Mouse (Mus musculus): ENCODE results near the gene Parp16. TPM values are rescaled to one million over a fixed set of nuclear protein-coding genes. Genes with fewer than 3 reads are reported as not detected.

The Parp16 gene
- polyA plus RNA-seq (2012; rRNA removed), result 8.4 and 9.3 TPM in 2 replicates

GRCm38 (mm10) chr9:65195053-65195452, at the start of gene Parp16:
Parp16 (plus strand) TSS chr9:65195353.
- H3K4me1 ChIP-seq (ENCODE audit: control insufficient read depth, insufficient read depth, low read length), result peaks cover 17% of the 10 kb centered on the region
- no peak for DNase-seq
- TF ChIP-seq POLR2A (IDR thresholded peaks at IDR 0.05; ENCODE audit: borderline replicate concordance, extremely low read depth, low read depth, low read length), result no peak
- no peak for TF ChIP-seq CTCF (IDR thresholded peaks at IDR 0.05; ENCODE audit: insufficient read depth, low read length)
- peak within 1 kb of the TSS; percentile 29 for H3K4me3 ChIP-seq (replicated peaks; ENCODE audit: extremely low read depth, low read depth, low read length)
- WGBS, result 63% methylated on average over 4 of the region's 4 CpGs

- TF ChIP-seq CTCF (IDR thresholded peaks at IDR 0.05; ENCODE audit: insufficient read depth, low read length), result no peak
- no peak for DNase-seq
- Histone ChIP-seq H3K4me3 (replicated peaks; ENCODE audit: extremely low read depth, low read depth, low read length) (no peak overlapping the region), H3K4me1 (ENCODE audit: control insufficient read depth, insufficient read depth, low read length) (peaks cover 6% of the 10 kb centered on the region)
- 91% methylated on average over 5 of the region's 5 CpGs for WGBS
Measured at GRCm38 (mm10) chr9:65146001-65146400, 49.2 kb upstream of the Parp16 start.

- no peak for TF ChIP-seq POLR2A (IDR thresholded peaks at IDR 0.05; ENCODE audit: borderline replicate concordance, extremely low read depth, low read depth, low read length)
- no peak for TF ChIP-seq CTCF (IDR thresholded peaks at IDR 0.05; ENCODE audit: insufficient read depth, low read length)
Measured at GRCm38 (mm10) chr9:65148507-65148906, 46.6 kb upstream of the Parp16 start.

GRCm38 (mm10) chr9:65152711-65153330, 42.3 kb upstream of the Parp16 start:
- 75% methylated on average over 6 of the region's 6 CpGs for WGBS
- TF ChIP-seq POLR2A (IDR thresholded peaks at IDR 0.05; ENCODE audit: borderline replicate concordance, extremely low read depth, low read depth, low read length), result no peak
- TF ChIP-seq CTCF (IDR thresholded peaks at IDR 0.05; ENCODE audit: insufficient read depth, low read length), result no peak
- H3K4me3 ChIP-seq (replicated peaks; ENCODE audit: extremely low read depth, low read depth, low read length), result no peak overlapping the region
- DNase-seq, result no peak
- H3K4me1 ChIP-seq (ENCODE audit: control insufficient read depth, insufficient read depth, low read length), result no peaks in the 10 kb centered on the region

More at GRCm38 (mm10) chr9:65148507-65148906, 46.6 kb upstream of the Parp16 start:
- no peak for DNase-seq
- no peak overlapping the region for H3K4me3 ChIP-seq (replicated peaks; ENCODE audit: extremely low read depth, low read depth, low read length)
- H3K4me1 ChIP-seq (ENCODE audit: control insufficient read depth, insufficient read depth, low read length), result no peaks in the 10 kb centered on the region
- 85% methylated on average over 7 of the region's 7 CpGs for WGBS

GRCm38 (mm10) chr9:65153331-65153711, 41.8 kb upstream of the Parp16 start:
- no peak overlapping the region for H3K4me3 ChIP-seq (replicated peaks; ENCODE audit: extremely low read depth, low read depth, low read length)
- 46% methylated on average over 5 of the region's 5 CpGs for WGBS
- H3K4me1 ChIP-seq (ENCODE audit: control insufficient read depth, insufficient read depth, low read length), result no peaks in the 10 kb centered on the region
- DNase-seq, result no peak
- no peak for TF ChIP-seq CTCF (IDR thresholded peaks at IDR 0.05; ENCODE audit: insufficient read depth, low read length)
- TF ChIP-seq POLR2A (IDR thresholded peaks at IDR 0.05; ENCODE audit: borderline replicate concordance, extremely low read depth, low read depth, low read length), result no peak

GRCm38 (mm10) chr9:65154692-65155455, 40.3 kb upstream of the Parp16 start:
- WGBS, result 69% methylated on average over 9 of the region's 9 CpGs
- TF ChIP-seq POLR2A (IDR thresholded peaks at IDR 0.05; ENCODE audit: borderline replicate concordance, extremely low read depth, low read depth, low read length) (no peak), CTCF (IDR thresholded peaks at IDR 0.05; ENCODE audit: insufficient read depth, low read length) (no peak)
- DNase-seq, result no peak

GRCm38 (mm10) chr9:65156604-65157003, 38.5 kb upstream of the Parp16 start:
- DNase-seq, result no peak
- Histone ChIP-seq H3K4me1 (ENCODE audit: control insufficient read depth, insufficient read depth, low read length) (no peaks in the 10 kb centered on the region), H3K4me3 (replicated peaks; ENCODE audit: extremely low read depth, low read depth, low read length) (no peak overlapping the region)
- WGBS, result 19% methylated on average over 8 of the region's 8 CpGs
- TF ChIP-seq POLR2A (IDR thresholded peaks at IDR 0.05; ENCODE audit: borderline replicate concordance, extremely low read depth, low read depth, low read length) (no peak), CTCF (IDR thresholded peaks at IDR 0.05; ENCODE audit: insufficient read depth, low read length) (no peak)

More at GRCm38 (mm10) chr9:65154692-65155455, 40.3 kb upstream of the Parp16 start:
- Histone ChIP-seq H3K4me3 (replicated peaks; ENCODE audit: extremely low read depth, low read depth, low read length) (no peak overlapping the region), H3K4me1 (ENCODE audit: control insufficient read depth, insufficient read depth, low read length) (no peaks in the 10 kb centered on the region)

- WGBS, result 73% methylated on average over 6 of the region's 6 CpGs
Measured at GRCm38 (mm10) chr9:65157631-65158030, 37.5 kb upstream of the Parp16 start.

GRCm38 (mm10) chr9:65161188-65161587, 34.0 kb upstream of the Parp16 start:
- Histone ChIP-seq H3K4me1 (ENCODE audit: control insufficient read depth, insufficient read depth, low read length) (0 out of 2 replicates have a peak, but pooled peaks cover 4% of the 10 kb centered on the region), H3K4me3 (replicated peaks; ENCODE audit: extremely low read depth, low read depth, low read length) (no peak overlapping the region)
- TF ChIP-seq CTCF (IDR thresholded peaks at IDR 0.05; ENCODE audit: insufficient read depth, low read length) (no peak), POLR2A (IDR thresholded peaks at IDR 0.05; ENCODE audit: borderline replicate concordance, extremely low read depth, low read depth, low read length) (no peak)
- no peak for DNase-seq
- 82% methylated on average over 4 of the region's 4 CpGs for WGBS

More at GRCm38 (mm10) chr9:65157631-65158030, 37.5 kb upstream of the Parp16 start:
- Histone ChIP-seq H3K4me3 (replicated peaks; ENCODE audit: extremely low read depth, low read depth, low read length) (no peak overlapping the region), H3K4me1 (ENCODE audit: control insufficient read depth, insufficient read depth, low read length) (0 out of 2 replicates have a peak, but pooled peaks cover 2% of the 10 kb centered on the region)
- no peak for TF ChIP-seq POLR2A (IDR thresholded peaks at IDR 0.05; ENCODE audit: borderline replicate concordance, extremely low read depth, low read depth, low read length)
- TF ChIP-seq CTCF (IDR thresholded peaks at IDR 0.05; ENCODE audit: insufficient read depth, low read length), result no peak
- no peak for DNase-seq
